Mouse (Mus musculus) thymus, postnatal 10 days (tissue): ENCODE results near the gene Nmnat1.
"Not testable (repeated sequence)": the region's sequence is repeated elsewhere in the genome, so short reads cannot be mapped to it uniquely, and the experiment has no call there.

ENCODE experiments used
- DNase-seq, 2 experiments: peaks; one replicate each; pipeline ENCODE4 v3.0.0; 2021; ENCODE audit warnings: low spot score in 2 of 2

Nmnat1 gene

DNA sequence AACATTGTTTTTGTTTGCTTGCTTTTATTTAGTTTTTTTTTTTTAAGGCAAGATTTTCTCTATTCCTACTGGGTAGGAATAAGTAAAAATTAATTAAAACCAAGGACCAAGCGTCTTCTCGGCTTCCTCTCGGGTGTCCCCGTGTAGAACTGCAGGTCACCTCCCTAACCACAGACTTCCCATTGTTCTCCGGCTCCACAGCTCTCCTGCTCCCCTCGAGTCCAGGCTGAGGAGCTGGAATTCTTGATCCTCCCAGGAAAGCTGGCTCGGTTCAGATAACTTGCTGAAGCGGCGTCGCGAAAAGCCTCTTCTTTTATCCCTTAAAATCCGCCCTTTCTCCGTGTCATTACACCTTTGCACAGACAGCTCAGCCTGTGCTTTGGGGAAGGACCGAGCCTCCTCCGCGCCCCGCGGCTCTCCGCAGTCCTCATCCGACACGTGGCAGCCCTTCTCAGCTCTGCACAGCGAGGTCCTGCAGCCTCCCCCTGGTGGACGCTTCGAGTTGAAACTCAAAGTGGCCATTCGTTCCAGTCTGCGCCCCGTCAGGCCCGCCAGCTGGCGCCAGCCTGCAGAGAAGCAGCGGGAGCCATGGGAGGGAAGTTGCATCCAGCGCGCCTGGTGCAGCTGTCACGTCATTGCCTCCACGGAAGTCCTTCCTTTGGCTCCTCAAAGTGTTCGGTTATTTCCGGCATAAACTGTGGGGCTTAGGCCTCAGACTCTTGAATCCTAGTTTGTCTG is 39.9 kb downstream of the Nmnat1 start:
- DNase-seq = peak; percentile 82 to 85

DNA sequence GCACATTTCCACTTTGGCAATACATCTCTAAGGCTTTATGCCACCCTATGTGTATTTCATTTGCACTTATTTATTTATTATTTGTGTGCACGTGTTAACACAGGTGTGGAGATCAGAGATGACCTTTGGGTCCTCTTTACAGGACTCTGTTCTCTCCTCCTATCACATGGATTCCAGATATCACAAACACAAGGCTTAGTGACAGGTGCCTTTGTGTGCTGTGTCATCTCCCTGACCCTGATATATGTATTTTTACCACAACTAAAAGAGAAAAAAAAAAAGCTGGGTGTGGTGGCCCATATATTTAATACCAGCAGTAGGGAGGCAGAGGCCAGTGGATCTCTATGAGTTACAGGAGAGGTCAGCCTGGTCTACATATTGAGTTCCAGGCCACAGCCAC is 40.5 kb downstream of the Nmnat1 start:
- DNase-seq = no peak

DNA sequence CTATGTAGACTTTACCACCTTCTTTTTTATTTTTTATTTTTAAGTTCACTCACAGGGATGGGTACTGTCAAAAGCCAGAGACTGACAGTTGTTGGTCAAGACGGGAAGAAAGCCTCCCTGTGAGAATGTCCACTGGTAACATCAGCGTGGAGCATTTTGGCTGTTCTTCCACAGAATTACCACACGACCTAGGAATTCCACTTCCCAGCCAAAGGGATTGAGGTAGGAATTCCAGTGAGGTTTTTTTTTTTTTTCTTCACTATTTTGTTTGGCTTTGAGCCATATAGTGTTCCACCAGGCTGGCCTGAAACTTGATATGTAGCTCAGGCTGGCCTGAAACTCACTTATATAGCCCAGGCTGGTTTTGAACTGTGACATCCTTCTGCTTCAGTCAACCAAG is 42.6 kb downstream of the Nmnat1 start:
- DNase-seq = no peak

DNA sequence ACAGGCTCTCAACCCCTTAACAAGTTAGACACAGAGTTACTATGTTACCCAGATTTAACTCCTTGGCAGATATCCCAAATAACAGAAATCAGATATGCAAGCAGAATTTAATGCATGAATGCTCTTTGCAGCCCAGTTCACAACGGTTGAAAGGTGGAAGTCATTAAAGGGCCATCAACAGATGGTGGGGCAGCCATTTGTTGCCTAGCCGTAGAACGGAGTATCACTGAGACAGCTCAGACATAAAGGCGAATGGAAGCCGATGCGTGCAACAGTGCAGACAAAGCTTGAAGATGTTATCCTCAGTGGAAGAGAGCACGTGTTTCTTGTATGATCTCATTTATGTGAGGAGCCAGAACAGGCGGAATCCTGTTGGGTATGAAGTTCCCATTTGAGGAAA is 44.4 kb downstream of the Nmnat1 start:
- DNase-seq = no peak

DNA sequence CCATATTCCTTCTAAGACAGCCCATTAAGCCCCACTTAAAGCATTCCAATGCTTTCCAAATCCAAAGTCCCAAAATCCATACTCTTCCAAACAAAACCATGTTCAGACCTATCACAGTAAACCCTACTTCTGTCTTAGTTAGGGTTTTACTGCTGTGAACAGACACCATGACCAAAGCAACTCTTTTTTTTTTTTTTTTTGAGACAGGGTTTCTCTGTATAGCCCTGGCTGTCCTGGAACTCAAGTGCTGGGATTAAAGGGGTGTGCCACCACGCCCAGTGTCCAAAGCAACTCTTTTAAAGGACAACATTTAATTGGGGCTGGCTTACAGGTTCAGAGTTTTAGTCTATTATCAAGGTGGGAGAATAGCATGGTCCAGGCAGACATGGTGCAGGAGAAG is 53.1 kb downstream of the Nmnat1 start:
- not testable (repeated sequence) for DNase-seq

DNA sequence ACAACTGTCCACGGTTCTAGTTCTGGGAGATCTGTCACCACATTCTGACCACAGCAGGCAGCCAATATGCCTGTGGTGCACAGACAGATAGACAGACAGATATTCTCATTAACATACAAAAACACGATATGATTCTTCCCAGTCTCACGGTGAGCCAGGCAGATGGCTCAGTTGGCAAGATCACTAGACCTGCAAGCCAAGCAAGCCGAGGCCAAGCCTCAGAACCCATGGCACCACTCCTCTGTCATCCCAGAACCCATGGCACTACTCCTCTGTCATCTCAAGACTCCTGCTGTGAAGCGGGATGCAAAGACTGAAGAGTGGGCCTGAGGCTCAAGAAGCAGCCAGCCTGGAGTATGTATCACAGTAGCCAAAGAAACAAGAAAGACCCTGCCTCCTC is 55.4 kb downstream of the Nmnat1 start:
- no peak for DNase-seq

DNA sequence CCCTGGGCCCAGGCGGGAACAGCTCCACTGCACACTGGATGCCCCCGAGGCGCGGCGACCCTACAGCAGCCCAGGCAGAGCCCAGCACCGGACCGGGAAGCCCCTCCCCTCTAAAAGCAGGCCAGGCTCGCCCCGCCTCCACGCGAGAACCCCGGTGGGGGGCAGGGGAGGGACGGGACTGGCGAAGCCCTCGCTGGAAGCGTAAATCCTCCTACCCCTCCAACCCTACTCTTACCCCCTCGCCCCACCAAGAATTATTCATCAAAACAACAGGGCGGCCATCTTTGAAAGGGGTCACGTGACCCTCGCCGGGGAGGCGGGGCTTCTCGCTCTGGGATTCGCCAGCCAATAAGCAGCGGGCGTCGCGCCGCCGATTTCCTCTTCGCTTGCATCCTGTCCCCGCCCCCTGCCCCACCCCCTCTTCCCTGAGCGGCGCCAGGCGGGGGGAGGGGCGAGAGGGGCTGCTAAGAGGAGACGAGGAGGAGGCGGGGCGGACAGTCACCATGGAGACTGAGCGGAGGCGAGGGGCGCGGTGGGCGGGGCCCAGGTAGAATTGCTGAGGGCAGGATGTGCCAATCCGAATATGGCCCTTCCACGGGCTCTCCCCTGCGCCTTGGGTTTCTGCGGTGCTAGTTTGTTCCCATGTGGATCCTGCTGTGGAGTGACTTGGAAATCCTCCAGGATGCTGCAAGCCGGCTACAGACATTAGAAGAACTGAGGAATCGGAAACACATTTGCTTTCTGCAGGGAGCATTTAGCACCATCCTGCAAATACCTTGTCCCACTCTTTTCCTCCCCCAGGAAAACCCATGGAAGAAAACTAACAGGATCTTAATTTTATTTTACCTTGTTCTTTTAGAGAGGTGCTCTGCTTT is 58.4 kb downstream of the Nmnat1 start, which contains the start of gene Ube4b:
Gene Ube4b, minus strand, starts transcription at position 425 of the 875 bp plus-strand sequence.
- DNase-seq = peak; percentile 99 to 100

DNA sequence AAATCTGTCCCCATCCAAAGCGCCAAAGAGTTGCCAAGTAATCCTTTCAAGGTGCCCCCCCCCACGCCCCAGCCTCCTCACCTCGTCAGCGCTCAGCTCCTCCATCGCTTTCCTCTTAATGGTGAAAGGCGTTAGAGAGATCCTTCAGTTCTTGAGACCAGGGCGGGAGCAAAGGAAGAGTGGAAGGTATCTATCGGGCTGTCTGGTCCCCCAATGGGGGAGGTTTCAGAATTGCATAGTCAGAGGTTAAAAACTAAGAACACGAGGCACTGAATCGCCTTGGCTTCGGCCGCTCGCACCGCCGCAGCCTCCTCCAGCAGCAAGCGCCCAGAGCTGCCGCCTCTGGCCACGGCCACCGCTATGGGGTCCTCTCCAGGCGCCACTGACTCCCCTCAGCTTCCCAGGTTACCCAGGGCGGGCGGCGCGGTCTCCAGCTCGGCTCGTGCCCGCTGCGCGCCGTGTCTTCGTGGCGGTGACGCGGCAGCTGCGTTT is 59.2 kb downstream of the Nmnat1 start:
- peak in 1 of 2 experiments; percentile 23 for DNase-seq

DNA sequence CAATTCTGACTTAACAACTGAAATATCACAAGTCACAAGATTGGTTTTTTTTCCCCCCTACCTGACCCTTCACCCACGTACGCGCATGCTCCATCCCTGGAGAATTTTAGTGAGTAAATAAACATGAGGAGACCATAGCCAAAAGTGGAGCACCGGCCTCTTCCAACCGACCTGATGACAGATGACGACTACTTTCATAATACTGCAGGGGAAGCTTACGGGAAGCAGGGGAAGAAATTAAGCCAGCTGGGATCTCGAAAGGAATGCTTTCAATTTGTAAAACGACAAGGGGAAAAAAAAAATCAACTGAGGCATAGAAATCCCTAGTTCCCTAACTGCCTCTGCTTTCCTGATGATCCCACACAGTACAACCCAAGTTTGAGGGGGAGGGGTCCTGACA is 60.2 kb downstream of the Nmnat1 start:
- DNase-seq = no peak

DNA sequence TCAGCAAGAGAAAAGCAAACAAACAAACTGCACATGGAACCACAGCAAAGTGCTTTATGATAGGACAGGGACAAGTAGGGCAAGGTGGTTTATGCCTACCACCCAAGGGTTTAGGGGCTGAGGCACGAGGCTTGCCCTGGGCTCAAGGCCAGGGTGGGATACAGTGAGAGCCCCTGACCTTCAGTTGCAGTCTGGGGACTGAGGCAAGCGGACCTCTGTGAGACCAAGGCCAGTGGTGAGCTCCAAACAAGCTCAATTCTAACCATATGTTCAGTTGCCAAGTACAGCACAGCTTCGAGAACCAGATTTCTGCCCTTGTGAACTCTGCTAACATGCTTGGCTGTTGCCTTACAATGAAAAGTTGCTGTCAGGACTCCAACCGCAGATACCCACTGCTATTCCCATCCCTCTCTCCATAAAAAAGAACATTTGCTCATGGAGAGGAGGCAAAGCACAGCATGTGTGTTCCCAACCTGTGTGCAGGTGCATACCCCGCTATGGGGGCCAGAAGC is 67.1 kb downstream of the Nmnat1 start:
- no peak for DNase-seq
